Mouse (Mus musculus) adrenal gland, adult 8-10 months (tissue): ENCODE results near the gene Vmn2r54. TPM values are rescaled to one million over a fixed set of nuclear protein-coding genes. Genes with fewer than 3 reads are reported as not detected.
"Not testable (repeated sequence)": the region's sequence is repeated elsewhere in the genome, so short reads cannot be mapped to it uniquely, and the experiment has no call there.

Source experiments
- DNase-seq: peaks from one replicate; pipeline ENCODE4 v3.0.0; 2022
- total RNA-seq, 4 experiments: library from RNA; stranded (reverse); gene quantifications; 2 replicates each; pipeline ENCODE4 v1.2.4; 2022

The Vmn2r54 gene
- total RNA-seq, result under 1 TPM in 1 of 4 experiments, not detected in 3; 0.12 TPM

DNA sequence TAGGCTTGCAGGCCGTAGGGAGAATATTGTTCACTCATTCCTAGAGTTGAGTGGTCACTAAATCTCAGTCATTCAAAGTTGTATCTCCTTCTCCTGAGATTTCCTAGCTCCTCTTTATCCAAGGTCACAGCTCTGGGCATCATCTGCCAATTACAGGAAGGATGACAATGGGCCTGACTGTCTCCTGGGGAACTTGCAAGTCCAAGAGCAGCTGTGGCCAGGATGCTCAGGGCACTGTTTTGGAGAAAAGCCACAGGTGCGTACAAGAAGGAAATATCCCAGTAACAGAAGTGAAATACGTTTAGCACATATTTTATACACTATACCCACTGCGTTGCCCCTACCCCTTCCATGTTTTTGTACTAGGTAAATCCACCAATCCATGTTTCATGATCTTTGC is at the start of gene Vmn2r54:
Vmn2r54 (minus strand) TSS at position 101 of the 400 bp plus-strand sequence.
- DNase-seq, result not testable (repeated sequence)

GRCm38 (mm10) chr7:12684903-12685302 is 44.8 kb upstream of the Vmn2r54 start, which contains the start of gene Vmn2r55:
Vmn2r55 (minus strand) TSS chr7:12685003.
- not testable (repeated sequence) for DNase-seq

- DNase-seq, result no peak
Observed at GRCm38 (mm10) chr7:12608688-12609087, 31.4 kb downstream of the Vmn2r54 start, which contains the start of gene Vmn2r53. Vmn2r53 (minus strand) TSS chr7:12608788.

Other genes starting within 250 kb of the Vmn2r54 start
- gene Zfp551, start 217.6 kb downstream of the Vmn2r54 start, total RNA-seq, result 1 to 10 TPM; 3.9 to 8.5 (median 7.0) TPM
- 10 to 100 TPM in 3 of 4 experiments, 1 to 10 TPM in 1; 8.7 to 14.9 (median 12.4) TPM for gene Zfp606, start 162.0 kb downstream of the Vmn2r54 start, total RNA-seq
- not detected for gene 2900092C05Rik, start 127.8 kb downstream of the Vmn2r54 start, total RNA-seq
- gene Vmn2r53, start 31.5 kb downstream of the Vmn2r54 start, total RNA-seq, result under 1 TPM; 0.03 to 0.09 (median 0.08) TPM
- gene Vmn2r55, start 44.7 kb upstream of the Vmn2r54 start, total RNA-seq, result under 1 TPM in 1 of 4 experiments, not detected in 3; 0.34 TPM
- under 1 TPM in 1 of 4 experiments, not detected in 3; 0.06 TPM for gene Vmn2r56, start 94.7 kb upstream of the Vmn2r54 start, total RNA-seq
- gene Zscan18, start 163.3 kb upstream of the Vmn2r54 start, total RNA-seq, result 1 to 10 TPM; 6.0 to 7.8 (median 7.3) TPM
- 10 to 100 TPM; 10.8 to 15.6 (median 13.4) TPM for gene Zfp329, start 178.5 kb upstream of the Vmn2r54 start, total RNA-seq
- gene Zfp110, start 194.4 kb upstream of the Vmn2r54 start, total RNA-seq, result 10 to 100 TPM; 23.0 to 30.1 (median 25.8) TPM
- gene Zfp128, start 240.9 kb upstream of the Vmn2r54 start, total RNA-seq, result 1 to 10 TPM; 3.5 to 6.3 (median 4.1) TPM